Mouse (Mus musculus): Measurements from ENCODE around the gene Krt9.

The Krt9 gene

GRCm38 (mm10) chr11:100148615-100149330 is 44.3 kb downstream of the Krt9 start, which contains the start of gene Krt19:
Gene Krt19 (minus strand): TSS chr11:100148665.
- DNase-seq (ENCODE audit: low spot score in 2 of 2) = no peak

- no peak for DNase-seq (ENCODE audit: low spot score in 2 of 2)
Measured at GRCm38 (mm10) chr11:100147566-100148353, 45.3 kb downstream of the Krt9 start.

- DNase-seq (ENCODE audit: low spot score in 2 of 2) = peak; percentile 71 to 74
Measured at GRCm38 (mm10) chr11:100145858-100146560, 47.0 kb downstream of the Krt9 start.

- DNase-seq (ENCODE audit: low spot score in 2 of 2) = peak; percentile 67 to 73
Measured at GRCm38 (mm10) chr11:100145104-100145503, 47.9 kb downstream of the Krt9 start.

- DNase-seq (ENCODE audit: low spot score in 2 of 2) = no peak
Measured at GRCm38 (mm10) chr11:100140966-100141365, 52.1 kb downstream of the Krt9 start.

- DNase-seq (ENCODE audit: low spot score in 2 of 2) = peak in 1 of 2 experiments; percentile 31
Measured at GRCm38 (mm10) chr11:100139391-100139790, 53.7 kb downstream of the Krt9 start.

- DNase-seq (ENCODE audit: low spot score in 2 of 2) = no peak
Measured at GRCm38 (mm10) chr11:100138809-100139208, 54.2 kb downstream of the Krt9 start.

GRCm38 (mm10) chr11:100137693-100138092 is 55.4 kb downstream of the Krt9 start:
- DNase-seq (ENCODE audit: low spot score in 2 of 2) = no peak

Data from urinary bladder, adult 18-20 months (tissue).